Mouse (Mus musculus): ENCODE data around the gene Nkapd1.
"Not testable (repeated sequence)": the region's sequence is repeated elsewhere in the genome, so short reads cannot be mapped to it uniquely, and the experiment has no call there.

Gene Nkapd1

GRCm38 (mm10) chr9:50616766-50617603 is at the start of gene Nkapd1, which contains the start of gene Pih1d2:
Gene Nkapd1 (minus strand): TSS chr9:50617464.
Gene Pih1d2 (plus strand): TSS chr9:50617321.
- DNase-seq = peak; percentile 90 to 93

DNA sequence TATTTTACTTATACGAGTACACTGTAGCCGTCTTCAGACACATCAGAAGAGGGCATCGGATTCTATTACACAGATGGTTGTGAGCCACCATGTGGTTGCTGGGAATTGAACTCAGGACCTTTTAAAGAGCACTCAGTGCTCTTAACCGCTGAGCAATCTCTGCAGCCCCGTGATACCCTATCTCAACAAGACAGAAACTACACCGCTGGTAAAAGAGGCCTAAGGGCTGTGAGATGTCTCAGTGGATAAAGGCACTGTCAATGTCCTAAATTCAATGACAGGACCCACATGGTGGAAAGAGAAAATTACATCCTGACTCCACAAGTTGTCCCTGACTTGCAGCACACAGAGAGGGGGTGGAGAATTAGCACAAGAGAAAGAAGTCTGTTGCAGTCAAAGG is 49.2 kb upstream of the Nkapd1 start:
- no peak for DNase-seq

GRCm38 (mm10) chr9:50664826-50665225 is 47.6 kb upstream of the Nkapd1 start:
- DNase-seq = no peak

DNA sequence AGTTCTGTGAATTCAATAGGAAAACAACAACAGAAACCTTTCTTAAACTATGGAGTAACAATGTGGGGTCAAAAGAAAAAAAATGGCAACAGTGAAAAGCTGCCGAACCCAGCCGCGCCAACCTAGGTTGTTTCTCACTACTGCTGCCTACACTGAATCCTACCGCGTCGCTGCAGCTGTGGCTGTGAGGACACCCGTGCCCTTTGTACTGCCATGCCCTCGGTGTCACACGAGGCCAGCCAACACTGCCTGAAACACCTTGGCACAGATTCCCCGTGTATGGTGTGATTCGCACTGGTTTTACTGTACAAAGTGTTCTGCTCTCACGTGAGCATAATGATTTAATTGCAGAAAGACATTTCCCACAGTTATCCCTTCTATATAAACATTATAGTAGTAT is 43.2 kb upstream of the Nkapd1 start:
- DNase-seq = peak; percentile 65 to 88

DNA sequence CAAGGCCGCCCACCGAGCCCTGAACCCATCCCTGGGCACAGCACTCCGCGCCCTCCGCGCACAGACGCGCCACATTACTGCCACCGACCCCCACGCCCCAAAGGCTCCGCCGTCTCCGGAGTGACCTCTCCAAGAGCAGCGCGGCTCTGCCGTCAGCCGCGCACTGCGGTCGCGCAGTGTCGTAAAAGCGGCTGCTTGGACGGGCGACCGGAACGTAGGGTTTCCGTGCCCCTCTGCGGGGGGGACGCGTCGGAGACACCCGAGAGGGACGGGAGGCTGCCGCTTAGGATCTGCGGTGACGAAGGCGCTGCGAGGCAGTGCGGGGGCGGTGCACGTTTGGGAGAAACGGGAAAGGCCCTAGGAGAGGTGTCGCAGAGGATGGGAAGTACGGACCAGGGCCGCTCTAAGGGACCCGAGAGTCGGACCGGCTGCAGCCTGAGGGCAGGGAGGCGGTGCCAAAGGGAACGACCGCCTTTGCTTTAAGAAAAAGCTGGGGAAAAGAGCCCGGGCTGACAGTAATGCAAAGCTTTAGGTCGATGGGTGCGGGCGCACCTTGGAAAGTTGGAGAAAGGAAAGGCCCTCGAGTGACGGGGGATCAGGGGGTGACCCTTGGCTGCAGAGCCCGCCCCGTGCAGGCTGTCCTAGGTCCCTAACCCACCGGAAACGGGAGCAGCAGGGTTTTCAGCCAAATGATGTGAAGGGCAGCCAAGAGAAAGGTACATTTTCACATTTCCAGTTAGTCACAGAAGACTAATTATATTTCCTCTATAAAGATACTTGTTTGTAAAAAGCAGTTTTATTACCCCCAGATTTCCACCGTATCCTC is 42.3 kb upstream of the Nkapd1 start, which contains the start of gene Dlat:
Gene Dlat, minus strand, starts transcription at position 389 of the 826 bp plus-strand sequence.
- peak; percentile 83 to 96 for DNase-seq

DNA sequence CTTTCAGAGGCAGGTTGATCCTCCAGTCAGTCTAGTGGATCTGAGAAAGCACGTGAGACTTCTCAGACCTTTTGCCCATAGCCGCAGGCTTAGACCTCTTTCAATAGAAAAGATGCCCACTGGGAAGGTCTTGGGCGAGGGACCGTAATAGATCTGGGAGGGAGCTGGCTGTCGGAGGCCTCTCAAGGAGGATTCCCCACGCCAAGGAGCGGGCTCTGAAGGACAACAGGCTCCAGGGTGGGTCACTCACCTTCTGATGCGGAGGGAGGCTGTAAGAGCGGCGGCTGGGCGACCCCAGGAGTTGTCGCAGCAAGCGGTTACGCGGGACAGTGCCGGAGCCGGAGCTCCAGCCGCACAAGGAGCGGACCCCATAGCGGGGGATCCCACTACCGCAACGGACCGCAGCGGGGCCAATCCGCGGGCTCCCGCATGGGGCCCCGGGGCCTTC is 41.7 kb upstream of the Nkapd1 start:
- peak in 1 of 2 experiments; percentile 15 for DNase-seq

GRCm38 (mm10) chr9:50658391-50658790 is 41.1 kb upstream of the Nkapd1 start:
- no peak for DNase-seq

GRCm38 (mm10) chr9:50650503-50650902 is 33.2 kb upstream of the Nkapd1 start:
- no peak for DNase-seq

DNA sequence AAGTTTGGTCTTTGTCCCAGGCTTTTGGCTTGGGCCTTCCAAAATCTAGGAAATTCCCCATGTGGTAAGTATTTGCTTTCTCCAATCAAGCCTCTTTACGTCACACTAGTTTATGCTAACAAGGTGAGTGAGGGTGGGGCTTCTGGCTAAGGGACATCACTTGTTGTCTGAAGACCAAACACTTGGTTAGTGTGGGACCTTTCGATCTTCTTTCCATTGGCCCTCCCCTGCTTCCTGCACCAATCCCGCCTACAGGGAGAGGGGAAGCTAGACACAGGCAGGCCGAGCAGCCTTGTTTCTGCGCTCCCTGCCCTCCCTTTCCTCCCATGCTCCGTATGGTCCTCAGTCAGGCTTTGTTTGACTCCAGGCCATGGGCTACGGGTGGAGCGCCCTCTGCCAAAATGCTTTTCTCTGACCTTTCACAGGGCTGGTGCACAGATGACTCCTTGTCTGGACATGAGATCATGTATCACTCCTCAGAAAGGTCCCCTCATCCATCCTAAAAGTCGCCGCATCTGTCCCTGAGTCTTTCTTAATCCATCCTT is 29.6 kb upstream of the Nkapd1 start:
- DNase-seq = no peak

- no peak for DNase-seq
These were observed 17.0 kb upstream of the Nkapd1 start for GRCm38 (mm10) chr9:50634270-50634669.

DNA sequence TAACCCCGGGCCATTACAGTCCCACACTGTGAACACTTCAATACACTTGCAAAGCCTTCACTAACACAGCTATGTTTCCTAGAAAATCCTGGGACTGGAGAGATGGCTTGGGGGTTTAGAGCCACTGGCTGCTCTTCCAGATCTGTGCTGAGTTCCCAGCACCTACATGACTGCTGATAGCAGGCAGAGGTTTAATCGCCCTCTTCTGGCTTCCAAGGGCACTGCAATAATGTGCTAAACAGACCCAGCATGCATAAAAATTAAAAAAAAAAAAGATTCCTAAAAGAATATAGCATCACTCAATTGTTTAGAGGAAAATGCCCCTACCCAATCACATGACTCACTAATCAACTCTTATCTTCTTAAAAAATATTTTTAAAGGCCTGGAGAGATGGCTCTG is 15.8 kb upstream of the Nkapd1 start:
- DNase-seq = peak in 1 of 2 experiments; percentile 16

- DNase-seq = no peak
These were observed 14.9 kb upstream of the Nkapd1 start for GRCm38 (mm10) chr9:50632016-50632688.

DNA sequence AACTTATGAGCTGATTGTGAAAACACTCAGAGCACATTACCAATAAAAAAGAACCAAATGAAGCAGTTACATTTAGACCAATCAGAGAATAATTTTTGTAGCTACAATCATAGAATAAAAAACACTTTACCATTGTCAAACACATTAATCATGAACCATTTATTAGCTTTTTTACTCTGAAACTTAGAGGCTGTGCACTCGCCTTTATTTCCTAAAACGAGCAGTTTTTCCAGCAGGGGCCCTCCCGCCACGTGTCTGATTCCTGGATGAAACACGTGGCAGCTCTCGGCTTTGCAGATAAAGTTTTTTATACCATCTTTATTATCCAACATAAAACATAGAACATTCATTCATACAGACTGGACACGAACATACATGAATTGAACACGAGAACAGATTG is 13.6 kb upstream of the Nkapd1 start:
- DNase-seq = not testable (repeated sequence)

- DNase-seq = no peak
These were observed 598 bp upstream of the Nkapd1 start for GRCm38 (mm10) chr9:50617794-50618330.

- DNase-seq = no peak
These were observed 1.1 kb downstream of the Nkapd1 start for GRCm38 (mm10) chr9:50616161-50616560.

- DNase-seq = no peak
These were observed 5.1 kb downstream of the Nkapd1 start for GRCm38 (mm10) chr9:50612115-50612514.

- DNase-seq = no peak
These were observed 12.9 kb downstream of the Nkapd1 start for GRCm38 (mm10) chr9:50604338-50604737.

DNA sequence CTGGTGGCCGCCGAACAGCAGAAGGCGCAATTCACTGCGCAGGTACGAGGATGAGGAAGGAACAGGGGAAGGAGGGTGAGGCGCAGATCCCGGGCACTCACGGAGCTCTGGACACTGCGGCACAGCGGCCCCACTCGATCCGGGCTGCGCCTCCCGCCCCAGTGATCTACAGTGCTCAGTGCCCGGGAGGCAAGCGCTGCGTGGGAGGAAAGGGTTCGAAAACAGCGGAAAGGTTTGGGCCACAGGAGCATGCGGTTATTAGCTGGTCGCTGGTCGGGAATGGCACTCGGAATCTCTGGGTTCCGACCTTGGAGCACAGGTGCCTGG is 13.3 kb downstream of the Nkapd1 start:
- DNase-seq = no peak

DNA sequence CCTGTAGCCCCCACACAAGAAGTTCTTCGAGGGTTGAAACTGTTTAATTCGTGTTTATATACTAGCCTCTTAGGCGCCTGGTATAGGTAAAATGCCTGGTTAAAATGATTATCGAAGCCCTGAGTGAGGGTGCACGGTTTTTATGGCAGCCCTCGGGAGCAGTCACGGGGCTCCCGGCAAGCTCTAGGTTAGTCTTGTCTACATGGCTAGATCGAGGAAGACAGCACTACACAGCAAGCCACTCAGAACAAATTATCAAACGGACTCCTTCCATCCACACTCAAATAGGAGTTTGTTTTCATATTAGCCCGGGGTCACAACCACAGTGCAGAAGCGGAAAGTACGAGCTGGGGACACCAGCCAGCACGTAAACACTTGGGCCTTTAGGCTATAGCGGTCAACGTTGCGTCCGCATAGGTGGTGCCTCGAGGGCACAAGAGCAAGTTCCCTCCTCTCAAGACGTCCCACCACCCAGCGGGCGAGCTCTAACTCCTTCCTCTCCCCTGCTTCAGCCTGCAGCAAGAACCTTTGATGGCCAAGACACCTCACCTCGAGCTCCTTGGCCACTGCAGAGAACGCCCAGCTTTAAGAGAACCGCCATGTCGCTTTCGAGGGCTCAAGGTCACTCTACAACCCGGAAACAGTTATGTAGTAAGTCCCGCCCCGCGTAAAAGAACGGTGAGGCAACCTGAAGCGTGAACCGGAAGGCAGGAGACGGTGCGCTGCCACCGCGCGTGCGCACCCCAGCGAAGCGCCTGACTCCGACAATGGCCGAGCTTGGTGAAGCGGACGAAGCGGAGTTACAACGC is 13.9 kb downstream of the Nkapd1 start, which contains the start of the genes Sdhd and Timm8b:
Gene Sdhd, minus strand, starts transcription at position 624 of the 809 bp plus-strand sequence.
Gene Timm8b, plus strand, starts transcription at position 722 of the 809 bp plus-strand sequence.
- peak; percentile 96 to 97 for DNase-seq

- DNase-seq = peak; percentile 31 to 57
These were observed 15.0 kb downstream of the Nkapd1 start for GRCm38 (mm10) chr9:50602055-50602845.

GRCm38 (mm10) chr9:50601536-50601935 is 15.7 kb downstream of the Nkapd1 start:
- DNase-seq = no peak
